Mouse (Mus musculus): Measurements from ENCODE around the gene Gpd1. TPM values are rescaled to one million over a fixed set of nuclear protein-coding genes. Genes with fewer than 3 reads are reported as not detected.

Gpd1 gene
- total RNA-seq (2018; cell fraction: chromatin; rRNA removed) = 1 to 10 TPM in 4 of 26 experiments, under 1 TPM in 16, not detected in 6; 0.31 to 1.8 (median 0.71) TPM
- total RNA-seq (2018; cell fraction: cytosol; rRNA removed) = 1 to 10 TPM in 2 of 26 experiments, under 1 TPM in 24; 0.14 to 1.3 (median 0.45) TPM
- total RNA-seq (2018; cell fraction: nucleus; rRNA removed) = 1 to 10 TPM in 6 of 26 experiments, under 1 TPM in 18, not detected in 2; 0.20 to 2.4 (median 0.64) TPM
- polyA plus RNA-seq (2018) = 1.3 to 1.9 TPM (median 1.5 TPM) in 3 replicates

DNA sequence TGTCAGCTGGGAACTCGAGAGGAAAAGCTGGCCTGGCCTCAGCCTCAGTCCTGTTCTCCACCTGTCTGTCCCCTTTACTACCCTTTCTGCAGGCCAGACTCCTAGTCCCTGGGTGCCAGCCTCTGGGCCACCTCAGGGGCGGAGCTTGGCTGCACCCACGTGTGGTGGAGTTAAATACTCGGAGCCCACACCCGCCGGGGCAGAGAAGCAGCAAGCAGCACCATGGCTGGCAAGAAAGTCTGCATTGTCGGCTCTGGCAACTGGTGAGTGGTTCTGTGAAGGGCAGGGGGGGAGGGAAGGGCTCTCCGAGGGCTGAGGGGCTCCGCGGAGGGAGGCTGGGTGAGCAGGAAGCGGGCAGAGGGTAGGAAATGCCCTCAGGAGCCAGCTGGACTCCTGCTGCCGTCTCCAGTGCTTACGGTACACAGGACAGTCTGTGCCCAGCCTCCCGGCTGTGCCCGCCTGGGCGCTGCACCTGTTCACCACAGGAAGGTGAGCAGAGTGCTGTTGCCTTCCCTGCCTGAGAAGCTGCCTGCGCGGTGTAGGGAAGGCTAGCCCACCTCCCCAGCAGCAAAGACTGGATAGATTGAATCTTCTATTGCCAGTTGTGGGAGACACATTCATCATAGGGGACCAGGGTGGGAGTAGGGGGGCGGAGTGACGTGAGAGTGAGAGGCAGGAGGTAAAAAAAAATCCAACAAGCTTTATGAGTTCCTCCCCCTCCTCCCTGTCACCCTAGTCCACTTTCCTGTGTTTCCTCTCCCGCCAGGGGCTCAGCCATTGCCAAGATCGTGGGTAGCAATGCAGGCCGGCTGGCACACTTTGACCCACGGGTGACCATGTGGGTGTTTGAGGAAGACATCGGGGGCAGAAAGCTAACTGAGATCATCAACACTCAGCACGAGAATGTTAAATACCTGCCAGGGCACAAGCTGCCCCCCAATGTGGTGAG, at the start of gene Gpd1:
TSS of gene Gpd1 (plus strand) at position 130 of the 949 bp plus-strand sequence.
- H3K79me2 ChIP-seq (ENCODE audit: inconsistent target) = no peaks in the 10 kb centered on the region
- H3K36me3 ChIP-seq (ENCODE audit: inconsistent target) = peaks cover 2% of the 10 kb centered on the region
- no peak within 1 kb of the TSS for H3K4me3 ChIP-seq (ENCODE audit: inconsistent target)
- no peak within 1 kb of the TSS for H3K27ac ChIP-seq
- WGBS (ENCODE audit: missing documents) = 28% methylated on average over 26 of the region's 26 CpGs

GRCm38 (mm10) chr15:99667544-99667943, 49.8 kb upstream of the Gpd1 start:
- WGBS (ENCODE audit: missing documents) = 100% methylated on average over 2 of the region's 2 CpGs
- Histone ChIP-seq H3K79me2 (ENCODE audit: inconsistent target) (no peaks in the 10 kb centered on the region), H3K4me3 (ENCODE audit: inconsistent target) (no peak overlapping the region), H3K36me3 (ENCODE audit: inconsistent target) (no peaks in the 10 kb centered on the region), H3K27ac (no peak overlapping the region)

DNA sequence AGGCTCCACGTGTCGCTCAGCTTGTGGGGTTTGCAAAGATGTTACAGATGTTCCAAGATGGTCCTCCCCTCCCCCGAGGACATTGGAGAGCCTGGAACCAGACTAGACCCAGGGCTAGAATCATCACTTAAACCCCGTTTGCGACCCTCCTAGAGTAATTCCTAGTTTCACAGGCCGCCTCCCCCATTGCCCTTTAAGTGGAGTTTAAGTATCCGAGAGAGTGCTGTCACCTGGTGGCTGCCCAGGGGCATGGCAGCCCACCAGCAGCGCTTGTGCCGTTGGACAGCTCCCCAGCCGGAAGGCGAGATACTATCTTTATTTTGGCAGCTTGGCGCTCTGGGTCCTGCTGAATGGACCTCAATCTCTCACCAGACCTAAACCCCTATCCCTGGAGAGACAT, 48.4 kb upstream of the Gpd1 start:
- no peaks in the 10 kb centered on the region for H3K36me3 ChIP-seq (ENCODE audit: inconsistent target)
- H3K79me2 ChIP-seq (ENCODE audit: inconsistent target) = no peaks in the 10 kb centered on the region
- WGBS (ENCODE audit: missing documents) = 10% methylated on average over 12 of the region's 12 CpGs
- no peak overlapping the region for H3K4me3 ChIP-seq (ENCODE audit: inconsistent target)
- no peak overlapping the region for H3K27ac ChIP-seq

DNA sequence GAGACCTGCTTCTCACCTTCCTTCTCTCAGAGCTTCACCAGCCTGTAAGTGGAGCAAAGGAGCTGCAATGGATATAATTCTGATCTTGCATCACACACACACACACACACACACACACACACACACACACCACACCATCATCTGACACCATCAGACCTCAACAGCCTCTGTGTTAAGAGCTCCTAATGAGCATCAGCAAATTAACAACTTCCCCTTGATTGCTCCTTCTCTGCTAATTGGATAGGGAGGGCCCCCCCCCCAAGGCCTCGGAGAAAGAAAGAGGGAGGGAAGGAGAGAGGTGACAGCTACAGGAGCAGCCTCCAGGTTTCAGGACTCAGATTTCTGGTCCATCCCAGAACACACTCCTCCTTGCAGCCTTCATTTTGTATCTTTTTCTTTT, 47.9 kb upstream of the Gpd1 start:
- no peak overlapping the region for H3K4me3 ChIP-seq (ENCODE audit: inconsistent target)
- H3K79me2 ChIP-seq (ENCODE audit: inconsistent target) = no peaks in the 10 kb centered on the region
- no peak overlapping the region for H3K27ac ChIP-seq
- WGBS (ENCODE audit: missing documents) = 17% methylated on average over 1 of the region's 1 CpGs
- no peaks in the 10 kb centered on the region for H3K36me3 ChIP-seq (ENCODE audit: inconsistent target)

- Histone ChIP-seq H3K36me3 (ENCODE audit: inconsistent target) (no peaks in the 10 kb centered on the region), H3K4me3 (ENCODE audit: inconsistent target) (no peak within 1 kb of the TSS), H3K27ac (no peak within 1 kb of the TSS), H3K79me2 (ENCODE audit: inconsistent target) (no peaks in the 10 kb centered on the region)
- 1% methylated on average over 70 of the region's 74 CpGs for WGBS (ENCODE audit: missing documents)
These were observed 47.0 kb upstream of the Gpd1 start, which contains the start of gene Asic1 for GRCm38 (mm10) chr15:99670154-99670821. Gene Asic1 (plus strand): TSS chr15:99670368.

- 12% methylated on average over 16 of the region's 17 CpGs for WGBS (ENCODE audit: missing documents)
- no peaks in the 10 kb centered on the region for H3K36me3 ChIP-seq (ENCODE audit: inconsistent target)
- H3K27ac ChIP-seq = no peak overlapping the region
- no peaks in the 10 kb centered on the region for H3K79me2 ChIP-seq (ENCODE audit: inconsistent target)
- H3K4me3 ChIP-seq (ENCODE audit: inconsistent target) = no peak overlapping the region
These were observed 46.2 kb upstream of the Gpd1 start for GRCm38 (mm10) chr15:99670964-99671670.

- Histone ChIP-seq H3K79me2 (ENCODE audit: inconsistent target) (no peaks in the 10 kb centered on the region), H3K4me3 (ENCODE audit: inconsistent target) (no peak overlapping the region), H3K36me3 (ENCODE audit: inconsistent target) (no peaks in the 10 kb centered on the region), H3K27ac (no peak overlapping the region)
- WGBS (ENCODE audit: missing documents) = 38% methylated on average over 14 of the region's 14 CpGs
These were observed 45.5 kb upstream of the Gpd1 start for GRCm38 (mm10) chr15:99671783-99672182.

DNA sequence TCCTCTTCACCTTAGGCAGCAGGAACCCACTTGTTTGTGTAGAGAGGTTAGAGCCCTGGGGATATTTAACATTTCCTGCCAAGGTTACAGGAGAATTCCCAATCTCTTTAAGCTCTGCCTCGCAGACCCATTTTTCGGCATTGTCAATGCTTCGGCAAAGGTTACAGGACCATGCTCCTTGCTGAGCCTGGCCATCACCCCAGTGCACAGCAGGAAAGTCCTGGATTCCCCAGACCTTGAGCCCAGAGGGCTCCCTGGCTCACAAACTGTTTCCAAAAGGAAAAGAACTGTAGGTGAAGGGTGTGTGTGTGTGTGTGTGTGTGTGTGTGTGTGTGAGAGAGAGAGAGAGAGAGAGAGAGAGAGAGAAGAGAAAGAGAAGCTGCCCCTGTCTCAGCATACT, 42.4 kb upstream of the Gpd1 start:
- Histone ChIP-seq H3K36me3 (ENCODE audit: inconsistent target) (no peaks in the 10 kb centered on the region), H3K79me2 (ENCODE audit: inconsistent target) (no peaks in the 10 kb centered on the region), H3K27ac (no peak overlapping the region), H3K4me3 (ENCODE audit: inconsistent target) (no peak overlapping the region)
- WGBS (ENCODE audit: missing documents) = 79% methylated on average over 3 of the region's 3 CpGs

GRCm38 (mm10) chr15:99677089-99677488, 40.2 kb upstream of the Gpd1 start:
- Histone ChIP-seq H3K79me2 (ENCODE audit: inconsistent target) (no peaks in the 10 kb centered on the region), H3K36me3 (ENCODE audit: inconsistent target) (no peaks in the 10 kb centered on the region), H3K27ac (no peak overlapping the region), H3K4me3 (ENCODE audit: inconsistent target) (no peak overlapping the region)
- 91% methylated on average over 8 of the region's 8 CpGs for WGBS (ENCODE audit: missing documents)

- Histone ChIP-seq H3K36me3 (ENCODE audit: inconsistent target) (no peaks in the 10 kb centered on the region), H3K79me2 (ENCODE audit: inconsistent target) (no peaks in the 10 kb centered on the region), H3K27ac (no peak overlapping the region), H3K4me3 (ENCODE audit: inconsistent target) (no peak overlapping the region)
- 25% methylated on average over 13 of the region's 13 CpGs for WGBS (ENCODE audit: missing documents)
These were observed 39.1 kb upstream of the Gpd1 start for GRCm38 (mm10) chr15:99678063-99678800.

GRCm38 (mm10) chr15:99679008-99679407, 38.3 kb upstream of the Gpd1 start:
- Histone ChIP-seq H3K36me3 (ENCODE audit: inconsistent target) (no peaks in the 10 kb centered on the region), H3K79me2 (ENCODE audit: inconsistent target) (no peaks in the 10 kb centered on the region), H3K4me3 (ENCODE audit: inconsistent target) (no peak overlapping the region), H3K27ac (no peak overlapping the region)
- WGBS (ENCODE audit: missing documents) = 82% methylated on average over 7 of the region's 7 CpGs

DNA sequence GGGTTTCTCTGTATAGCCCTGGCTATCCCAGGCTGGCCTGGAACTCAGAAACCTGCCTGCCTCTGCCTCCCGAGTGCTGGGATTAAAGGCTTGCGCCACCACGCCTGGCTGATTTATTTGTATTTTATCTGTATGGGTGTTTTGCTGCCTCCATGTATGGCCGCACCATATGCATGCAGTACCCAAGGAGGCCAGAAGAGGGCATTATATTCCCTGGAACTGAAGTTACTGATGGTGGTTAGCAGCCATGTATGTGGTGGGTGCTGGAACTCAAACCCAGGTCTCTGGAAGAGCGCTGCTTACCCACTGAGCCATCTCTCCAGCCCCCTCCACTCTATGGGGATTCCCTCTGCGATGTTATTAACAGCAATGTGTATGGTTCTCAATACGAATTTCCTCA, 34.4 kb upstream of the Gpd1 start:
- Histone ChIP-seq H3K36me3 (ENCODE audit: inconsistent target) (no peaks in the 10 kb centered on the region), H3K27ac (no peak overlapping the region), H3K79me2 (ENCODE audit: inconsistent target) (no peaks in the 10 kb centered on the region), H3K4me3 (ENCODE audit: inconsistent target) (no peak overlapping the region)
- 90% methylated on average over 7 of the region's 7 CpGs for WGBS (ENCODE audit: missing documents)

GRCm38 (mm10) chr15:99684156-99684555, 33.2 kb upstream of the Gpd1 start:
- WGBS (ENCODE audit: missing documents) = 95% methylated on average over 5 of the region's 5 CpGs
- Histone ChIP-seq H3K36me3 (ENCODE audit: inconsistent target) (no peaks in the 10 kb centered on the region), H3K79me2 (ENCODE audit: inconsistent target) (no peaks in the 10 kb centered on the region), H3K27ac (no peak overlapping the region), H3K4me3 (ENCODE audit: inconsistent target) (no peak overlapping the region)

DNA sequence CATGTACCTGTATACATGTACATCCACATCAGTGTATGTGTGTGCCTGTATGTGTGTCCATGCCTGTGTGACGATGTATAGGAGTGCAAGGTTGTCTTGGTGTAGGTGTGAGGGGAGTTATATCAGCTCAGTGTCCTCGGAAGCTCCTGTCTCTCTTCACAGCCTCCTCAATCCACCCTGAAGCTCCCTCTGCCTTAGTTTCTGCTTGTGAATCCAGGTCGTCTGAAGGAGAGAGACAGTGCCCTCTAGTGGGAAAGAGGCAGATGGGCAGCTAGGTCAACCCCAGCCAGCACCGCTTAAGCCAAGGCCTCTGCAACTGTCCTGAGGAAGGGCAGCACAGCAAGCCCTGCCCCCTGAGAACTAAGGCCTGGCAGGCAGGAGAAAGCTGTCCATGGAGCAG, 28.6 kb upstream of the Gpd1 start:
- Histone ChIP-seq H3K27ac (no peak overlapping the region), H3K4me3 (ENCODE audit: inconsistent target) (no peak overlapping the region), H3K36me3 (ENCODE audit: inconsistent target) (no peaks in the 10 kb centered on the region), H3K79me2 (ENCODE audit: inconsistent target) (no peaks in the 10 kb centered on the region)
- WGBS (ENCODE audit: missing documents) = 9% methylated on average over 4 of the region's 4 CpGs
